Mouse (Mus musculus) cerebellum, adult 9-11 months (tissue): ENCODE measurements at regions not wholly inside any gene's neighbourhood (a gene's known extent, or its start where the extent isn't known, plus 50 kb on each side); places are given as distances from the start of the nearest gene placed in this dataset.

ENCODE experiments used
- DNase-seq: peaks from one replicate; pipeline ENCODE4 v3.0.0; 2022

- no peak for DNase-seq
These were observed 191.0 kb upstream of the Noct start for GRCm38 (mm10) chr3:51033292-51033691.

GRCm38 (mm10) chr3:51036700-51037306, 187.4 kb upstream of the Noct start:
- DNase-seq = no peak

DNA sequence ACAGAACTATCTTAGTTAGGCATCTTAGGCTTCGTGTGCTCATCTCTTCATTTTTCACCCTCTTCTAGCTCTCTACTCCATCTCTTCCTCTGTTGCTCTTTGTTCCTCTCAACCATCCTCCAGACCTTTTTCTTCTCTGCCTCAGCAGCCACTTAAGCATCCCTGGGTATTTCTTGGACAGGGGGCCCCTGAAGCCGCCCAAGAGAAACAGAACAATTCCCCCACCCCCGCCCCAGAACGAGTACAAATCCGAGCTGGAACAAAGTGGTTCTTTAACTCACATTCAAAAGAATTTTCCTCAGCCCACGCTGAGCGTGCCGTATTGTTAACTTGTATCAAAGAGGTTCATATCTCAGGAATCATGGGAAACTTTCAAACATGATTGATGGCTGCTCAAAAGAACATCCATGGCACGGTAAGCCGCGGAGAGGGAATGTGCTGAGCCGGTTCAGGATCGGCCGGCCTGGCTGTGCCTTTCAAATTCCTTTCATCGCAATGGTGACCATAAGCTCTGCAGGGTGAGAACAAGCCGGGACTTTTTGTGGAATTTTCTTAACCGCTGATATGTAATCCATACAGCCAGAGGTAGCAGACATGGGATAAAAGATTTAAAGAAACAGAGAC, 181.9 kb upstream of the Noct start:
- no peak for DNase-seq

GRCm38 (mm10) chr3:51048739-51049138, 175.5 kb upstream of the Noct start:
- no peak for DNase-seq

GRCm38 (mm10) chr3:51050156-51050555, 174.1 kb upstream of the Noct start:
- DNase-seq = no peak

DNA sequence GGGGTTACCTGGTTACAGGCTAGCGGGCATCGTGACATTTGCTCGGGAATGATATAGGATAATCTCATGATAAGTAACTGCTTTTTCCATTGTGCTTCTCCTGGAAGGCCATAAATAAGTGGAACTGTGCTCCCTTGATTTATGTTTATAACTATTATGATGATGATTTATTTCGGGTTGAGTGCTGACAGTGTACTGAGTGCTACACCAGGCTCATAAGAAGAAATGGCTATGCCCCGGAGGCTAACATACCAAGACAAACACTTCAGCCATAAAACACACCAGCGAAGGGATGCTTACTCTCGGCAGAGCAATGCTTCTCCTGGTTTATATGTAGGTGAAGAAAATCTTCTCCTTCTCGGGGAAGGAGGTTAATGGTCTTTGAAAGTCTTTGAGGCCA, 169.2 kb upstream of the Noct start:
- DNase-seq = no peak

GRCm38 (mm10) chr3:51064201-51064600, 160.0 kb upstream of the Noct start:
- no peak for DNase-seq

- no peak for DNase-seq
These were observed 157.9 kb upstream of the Noct start for GRCm38 (mm10) chr3:51066373-51066772.

DNA sequence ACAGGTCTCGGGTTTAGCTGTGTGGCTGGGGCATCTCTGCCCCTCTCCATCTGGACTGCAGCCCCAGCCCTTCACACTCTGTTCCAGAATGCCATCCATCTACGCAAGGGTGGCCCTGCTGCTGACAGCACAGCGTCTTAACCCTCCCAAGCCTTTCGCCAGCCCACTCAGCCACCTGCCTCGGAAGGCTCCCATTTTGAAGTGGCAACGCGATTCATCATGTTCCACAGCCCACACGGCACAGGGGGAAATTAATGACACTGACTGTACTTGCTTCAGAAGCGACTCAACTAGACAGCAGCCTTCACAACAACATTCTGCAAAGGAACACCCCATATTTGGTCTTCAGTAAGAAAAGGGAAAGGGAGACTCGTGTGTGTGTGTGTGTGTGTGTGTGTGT, 151.8 kb upstream of the Noct start:
- DNase-seq = no peak

DNA sequence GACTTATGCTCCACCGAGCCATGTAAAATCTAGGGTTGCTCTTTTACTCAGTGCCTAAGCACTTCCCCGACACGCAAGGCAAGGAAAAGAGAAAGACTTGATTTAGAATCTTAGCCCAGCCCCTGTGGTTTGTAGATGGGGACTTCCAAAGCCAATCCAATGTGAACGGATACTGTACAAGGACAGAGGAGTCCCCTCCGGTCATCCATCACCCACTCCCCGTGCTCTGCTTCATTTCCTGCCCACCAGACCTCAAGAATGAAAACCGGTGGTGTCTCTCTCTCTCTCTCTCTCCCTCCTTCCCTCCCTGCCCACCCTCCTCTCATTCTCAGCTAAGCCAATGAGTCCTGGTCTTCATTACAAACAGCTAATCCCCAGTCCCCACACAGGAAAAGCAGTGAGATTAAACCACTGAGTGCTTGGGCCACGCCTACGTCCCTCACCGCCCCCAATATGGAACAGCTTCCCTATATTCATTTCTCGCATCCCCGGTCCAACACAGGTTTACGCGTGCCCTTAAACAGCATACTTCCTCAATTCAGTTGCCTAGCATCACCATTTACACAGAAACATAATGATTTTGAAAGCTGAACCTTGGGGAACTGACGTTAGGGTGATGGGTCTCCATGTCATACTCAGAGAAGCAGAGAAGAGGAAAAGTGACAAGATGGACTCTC, 151.1 kb upstream of the Noct start:
- DNase-seq = no peak

GRCm38 (mm10) chr3:51073743-51074319, 150.4 kb upstream of the Noct start:
- no peak for DNase-seq

DNA sequence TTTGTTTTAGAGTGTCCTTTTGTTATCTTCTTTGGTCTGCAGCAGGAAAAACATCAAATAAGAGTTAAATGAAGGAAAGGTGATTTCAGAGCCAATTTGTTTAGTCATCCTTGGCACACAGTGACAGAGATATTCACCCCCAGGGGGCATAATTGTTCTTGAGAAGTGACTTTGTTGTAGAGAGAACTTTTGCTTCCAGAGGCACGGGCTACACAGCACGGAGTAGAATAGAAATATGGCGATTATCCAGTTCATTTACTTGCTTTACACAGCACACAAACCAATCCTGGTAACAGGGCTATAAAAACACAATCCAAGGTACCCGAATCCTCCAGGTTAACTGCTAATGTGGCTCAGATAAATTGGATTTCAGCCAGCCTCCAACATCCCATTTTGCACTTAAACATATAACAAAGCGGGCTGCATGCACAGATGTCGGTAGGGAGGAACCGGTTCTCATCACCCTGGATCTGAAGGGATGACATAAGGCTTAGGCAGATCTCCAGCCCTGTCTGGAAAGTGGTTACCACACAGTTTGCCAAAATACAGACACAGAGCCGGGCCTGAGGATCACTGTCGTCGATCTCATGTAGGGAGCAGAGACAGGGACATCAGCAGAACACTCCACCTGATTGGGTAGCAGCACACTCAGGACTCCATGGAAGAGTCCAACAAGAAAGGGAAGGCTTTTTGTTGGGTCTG, 148.9 kb upstream of the Noct start:
- peak; percentile 50 for DNase-seq

- no peak for DNase-seq
These were observed 145.8 kb upstream of the Noct start for GRCm38 (mm10) chr3:51078459-51078858.

DNA sequence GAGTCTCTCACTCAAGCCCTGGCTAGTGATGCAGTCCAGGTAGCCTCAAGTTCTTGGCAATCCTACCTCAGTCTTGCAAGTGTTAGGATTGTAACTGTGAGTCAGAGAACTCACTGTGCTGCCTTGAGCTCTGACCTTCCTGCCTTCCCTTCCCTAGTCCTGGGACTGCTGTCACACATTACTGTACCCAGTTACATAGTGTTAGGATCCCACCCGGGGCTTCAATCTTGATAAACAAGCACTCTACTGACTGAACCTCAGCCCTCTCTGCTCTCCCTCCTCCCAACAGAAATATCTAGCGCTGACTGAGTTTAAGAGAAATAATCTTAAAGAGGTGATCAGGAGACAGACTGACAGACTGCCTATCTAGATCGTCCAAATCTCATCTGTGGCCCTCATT, 143.8 kb upstream of the Noct start:
- no peak for DNase-seq

- no peak for DNase-seq
These were observed 143.4 kb upstream of the Noct start for GRCm38 (mm10) chr3:51080855-51081254.

DNA sequence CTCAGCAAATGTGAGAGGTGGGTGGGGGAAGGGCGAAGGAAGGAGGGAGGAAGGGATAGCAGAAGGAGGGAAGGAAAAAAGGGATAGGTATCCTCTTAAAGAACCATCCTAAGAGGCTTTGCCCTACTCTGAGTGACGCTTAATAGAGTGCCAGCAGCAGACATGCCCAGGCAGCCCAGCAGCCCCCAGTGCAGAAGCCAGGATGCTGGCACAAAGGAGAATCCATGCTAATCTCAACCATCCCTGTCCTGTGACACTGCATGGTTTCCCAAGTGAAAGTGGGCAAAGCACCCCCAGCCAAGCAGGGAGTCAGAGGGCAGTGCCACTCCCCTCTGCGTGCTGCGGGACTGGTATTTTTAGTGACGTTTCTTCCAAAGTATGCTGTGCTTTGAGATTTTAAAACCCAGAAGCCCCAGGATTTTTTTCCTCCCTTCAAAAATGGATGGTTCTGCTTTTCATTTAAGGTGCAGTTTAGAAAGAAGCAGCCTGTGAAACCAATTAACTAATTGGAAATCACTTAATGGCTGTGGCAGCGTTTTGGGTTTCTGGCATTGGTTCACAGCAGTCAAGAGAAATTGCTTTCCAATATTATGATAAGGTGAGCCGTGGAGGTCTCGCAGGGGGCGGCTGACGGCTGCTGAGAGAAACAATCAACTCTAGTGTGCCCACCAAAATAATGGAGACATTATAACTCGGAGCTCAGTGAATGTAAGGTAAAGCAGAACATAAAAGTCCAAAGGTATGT, 141.2 kb upstream of the Noct start:
- DNase-seq = no peak

DNA sequence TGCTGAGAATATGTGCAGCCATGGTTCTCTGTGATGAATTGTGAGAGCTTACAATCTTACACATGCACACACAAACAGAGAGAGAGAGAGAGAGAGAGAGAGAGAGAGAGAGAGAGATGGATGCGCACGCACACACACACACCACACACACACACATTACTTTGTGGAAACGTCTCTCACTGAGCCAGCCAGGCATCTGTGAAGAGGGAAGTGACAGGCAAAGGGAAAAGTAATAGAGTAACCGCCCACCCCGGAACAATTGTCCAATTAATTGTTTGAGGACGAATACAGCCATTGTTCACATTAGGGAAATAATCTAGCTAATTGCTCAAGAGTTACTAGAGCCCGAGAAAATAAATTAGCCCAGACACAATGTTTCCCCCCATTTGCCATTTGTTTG, 140.7 kb upstream of the Noct start:
- no peak for DNase-seq

- DNase-seq = no peak
These were observed 137.8 kb upstream of the Noct start for GRCm38 (mm10) chr3:51086441-51086849.

- no peak for DNase-seq
These were observed 137.2 kb upstream of the Noct start for GRCm38 (mm10) chr3:51087076-51087475.

GRCm38 (mm10) chr3:51089036-51089669, 135.1 kb upstream of the Noct start:
- DNase-seq = no peak

DNA sequence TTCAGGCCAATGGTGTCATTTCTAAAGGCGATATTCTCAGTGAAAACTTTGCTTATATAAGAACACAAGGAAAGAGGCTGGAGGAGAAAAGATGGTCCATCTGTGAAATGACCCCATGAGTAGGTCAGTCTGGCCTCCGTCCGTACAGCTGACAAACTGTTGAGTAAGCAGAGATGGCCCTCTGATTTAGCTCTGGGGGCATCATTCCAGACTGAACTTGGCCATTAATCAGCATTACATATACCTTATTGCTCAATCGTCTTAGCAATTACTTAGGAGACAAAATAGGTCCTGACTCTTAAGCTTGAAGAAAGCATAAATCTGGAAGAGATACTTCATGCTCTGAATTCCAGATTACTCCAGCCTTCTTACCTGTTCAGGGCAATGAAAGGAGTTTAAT, 132.8 kb upstream of the Noct start:
- no peak for DNase-seq
